Mouse (Mus musculus) lung, embryonic 16.5 days (tissue): ENCODE measurements at regions not wholly inside any gene's neighbourhood (a gene's known extent, or its start where the extent isn't known, plus 50 kb on each side); places are given as distances from the start of the nearest gene placed in this dataset.

Source experiments
- ATAC-seq: fragments of 200-750 bp; cut with Nextera tagmentation; 2 replicates; pipeline ENCODE4 v1.8.0; 2017; ENCODE audit warnings: low read depth, mild to moderate bottlenecking, moderate library complexity
- H3K27ac ChIP-seq: fragments of 300-500 bp; sonication (generic); 2 replicates; pipeline ENCODE4 v1.5.1; 2014; ENCODE audit warnings: mild to moderate bottlenecking, control low read depth, low read length
- H3K27me3 ChIP-seq: fragments of 300-500 bp; sonication (generic); 2 replicates; pipeline ENCODE4 v1.6.1; 2014; ENCODE audit warnings: low read depth, low read length, mixed read lengths; ENCODE audit not compliant: control insufficient read depth, insufficient read depth
- H3K36me3 ChIP-seq: fragments of 300-500 bp; sonication (generic); 2 replicates; pipeline ENCODE4 v1.6.1; 2014; ENCODE audit warnings: low read length; ENCODE audit not compliant: control insufficient read depth, insufficient read depth
- H3K4me1 ChIP-seq: fragments of 300-500 bp; sonication (generic); replicated peaks from 2 replicates; pipeline ENCODE4 v1.6.1; 2014; ENCODE audit warnings: low read length, mixed read lengths; ENCODE audit not compliant: control insufficient read depth, insufficient read depth
- H3K4me2 ChIP-seq: fragments of 300-500 bp; sonication (generic); 2 replicates; pipeline ENCODE4 v1.6.1; 2014; ENCODE audit warnings: low read depth, low read length, control low read depth
- H3K4me3 ChIP-seq: fragments of 300-500 bp; sonication (generic); 2 replicates; pipeline ENCODE4 v1.5.1; 2014; ENCODE audit warnings: mild to moderate bottlenecking, low read length, control low read depth
- H3K9ac ChIP-seq: fragments of 300-500 bp; sonication (generic); 2 replicates; pipeline ENCODE4 v1.6.1; 2014; ENCODE audit warnings: low read length, control low read depth
- H3K9me3 ChIP-seq: fragments of 300-500 bp; sonication (generic); 2 replicates; pipeline ENCODE4 v1.6.1; 2016; ENCODE audit warnings: low read length; ENCODE audit not compliant: control insufficient read depth
- WGBS: fragments of 180-500 bp; shearing (Covaris S2); extraction: QIAGEN DNeasy Blood & Tissue Kit; methylation state at CpG from one replicate; pipeline ENCODE4 v1.1.7; 2014; 5-methylcytosine and 5-hydroxymethylcytosine counted together

GRCm38 (mm10) chr3:45198994-45199589, 179.1 kb upstream of the Pcdh10 start:
- Histone ChIP-seq H3K36me3 (no peaks in the 10 kb centered on the region), H3K4me1 (no peaks in the 10 kb centered on the region), H3K4me2 (no peak overlapping the region), H3K27ac (no peak overlapping the region), H3K9me3 (no peaks in the 10 kb centered on the region), H3K9ac (no peak overlapping the region), H3K27me3 (no peaks in the 10 kb centered on the region), H3K4me3 (no peak overlapping the region)
- 38% methylated on average over 1 of the region's 1 CpGs for WGBS
- ATAC-seq: peak; percentile 66

- no peak overlapping the region for H3K4me3 ChIP-seq
- H3K36me3 ChIP-seq: no peaks in the 10 kb centered on the region
- H3K9ac ChIP-seq: no peak overlapping the region
- no peaks in the 10 kb centered on the region for H3K27me3 ChIP-seq
- peak; percentile 86 for ATAC-seq
- WGBS: 42% methylated on average over 2 of the region's 2 CpGs
- peak overlapping the region; percentile 25; the same call in 1 of the 2 replicates for H3K27ac ChIP-seq
- H3K9me3 ChIP-seq: no peaks in the 10 kb centered on the region
- H3K4me1 ChIP-seq: 0 out of 2 replicates have a peak, but pooled peaks cover 5% of the 10 kb centered on the region
- H3K4me2 ChIP-seq: no peak overlapping the region
Observed at GRCm38 (mm10) chr3:45204392-45205043, 173.7 kb upstream of the Pcdh10 start.

GRCm38 (mm10) chr3:45231641-45232433, 146.4 kb upstream of the Pcdh10 start:
- WGBS: 55% methylated on average over 5 of the region's 5 CpGs
- Histone ChIP-seq H3K9ac (no peak overlapping the region), H3K36me3 (no peaks in the 10 kb centered on the region), H3K27ac (no peak overlapping the region), H3K4me1 (no peaks in the 10 kb centered on the region), H3K4me2 (no peak overlapping the region), H3K9me3 (no peaks in the 10 kb centered on the region), H3K4me3 (no peak overlapping the region), H3K27me3 (no peaks in the 10 kb centered on the region)
- ATAC-seq: no peak

- Histone ChIP-seq H3K4me2 (no peak overlapping the region), H3K27ac (no peak overlapping the region), H3K9me3 (no peaks in the 10 kb centered on the region), H3K36me3 (no peaks in the 10 kb centered on the region), H3K4me3 (no peak overlapping the region), H3K4me1 (no peaks in the 10 kb centered on the region), H3K27me3 (no peaks in the 10 kb centered on the region), H3K9ac (no peak overlapping the region)
- ATAC-seq: peak; percentile 38; the same call in 1 of the 2 replicates
- WGBS: 17% methylated on average over 2 of the region's 2 CpGs
Observed at GRCm38 (mm10) chr3:45238457-45238856, 139.7 kb upstream of the Pcdh10 start.

GRCm38 (mm10) chr3:45245456-45245855, 132.7 kb upstream of the Pcdh10 start:
- H3K27ac ChIP-seq: no peak overlapping the region
- no peak for ATAC-seq
- no peaks in the 10 kb centered on the region for H3K9me3 ChIP-seq
- no peaks in the 10 kb centered on the region for H3K27me3 ChIP-seq
- no peak overlapping the region for H3K4me2 ChIP-seq
- H3K4me3 ChIP-seq: no peak overlapping the region
- no peaks in the 10 kb centered on the region for H3K4me1 ChIP-seq
- WGBS: 86% methylated on average over 1 of the region's 1 CpGs
- H3K9ac ChIP-seq: no peak overlapping the region
- H3K36me3 ChIP-seq: no peaks in the 10 kb centered on the region

- Histone ChIP-seq H3K9me3 (no peaks in the 10 kb centered on the region), H3K4me2 (no peak overlapping the region), H3K4me3 (no peak overlapping the region), H3K4me1 (no peaks in the 10 kb centered on the region), H3K27ac (no peak overlapping the region), H3K36me3 (no peaks in the 10 kb centered on the region), H3K9ac (no peak overlapping the region), H3K27me3 (no peaks in the 10 kb centered on the region)
- ATAC-seq: no peak
- WGBS: 64% methylated on average over 1 of the region's 1 CpGs
Observed at GRCm38 (mm10) chr3:45246601-45247000, 131.6 kb upstream of the Pcdh10 start.

- Histone ChIP-seq H3K36me3 (no peaks in the 10 kb centered on the region), H3K27me3 (no peaks in the 10 kb centered on the region), H3K4me1 (no peaks in the 10 kb centered on the region), H3K27ac (no peak overlapping the region), H3K4me2 (no peak overlapping the region), H3K9ac (no peak overlapping the region), H3K9me3 (no peaks in the 10 kb centered on the region), H3K4me3 (no peak overlapping the region)
- ATAC-seq: no peak
- 75% methylated on average over 6 of the region's 6 CpGs for WGBS
Observed at GRCm38 (mm10) chr3:45276783-45277182, 101.4 kb upstream of the Pcdh10 start.

- ATAC-seq: no peak
- H3K4me3 ChIP-seq: no peak overlapping the region
- H3K9ac ChIP-seq: no peak overlapping the region
- H3K27ac ChIP-seq: no peak overlapping the region
- no peaks in the 10 kb centered on the region for H3K27me3 ChIP-seq
- no peaks in the 10 kb centered on the region for H3K9me3 ChIP-seq
- H3K4me1 ChIP-seq: no peaks in the 10 kb centered on the region
- no peaks in the 10 kb centered on the region for H3K36me3 ChIP-seq
- H3K4me2 ChIP-seq: no peak overlapping the region
- 64% methylated on average over 12 of the region's 12 CpGs for WGBS
Observed at GRCm38 (mm10) chr3:45297242-45297853, 80.8 kb upstream of the Pcdh10 start.

GRCm38 (mm10) chr3:45319257-45319656, 58.9 kb upstream of the Pcdh10 start:
- Histone ChIP-seq H3K4me3 (no peak overlapping the region), H3K27ac (no peak overlapping the region), H3K4me1 (no peaks in the 10 kb centered on the region), H3K9ac (no peak overlapping the region), H3K27me3 (no peaks in the 10 kb centered on the region), H3K36me3 (no peaks in the 10 kb centered on the region), H3K9me3 (no peaks in the 10 kb centered on the region), H3K4me2 (no peak overlapping the region)
- no peak for ATAC-seq
- 40% methylated on average over 2 of the region's 2 CpGs for WGBS
